Mouse (Mus musculus): Measurements from ENCODE around the gene Adamts9.

The Adamts9 gene

DNA sequence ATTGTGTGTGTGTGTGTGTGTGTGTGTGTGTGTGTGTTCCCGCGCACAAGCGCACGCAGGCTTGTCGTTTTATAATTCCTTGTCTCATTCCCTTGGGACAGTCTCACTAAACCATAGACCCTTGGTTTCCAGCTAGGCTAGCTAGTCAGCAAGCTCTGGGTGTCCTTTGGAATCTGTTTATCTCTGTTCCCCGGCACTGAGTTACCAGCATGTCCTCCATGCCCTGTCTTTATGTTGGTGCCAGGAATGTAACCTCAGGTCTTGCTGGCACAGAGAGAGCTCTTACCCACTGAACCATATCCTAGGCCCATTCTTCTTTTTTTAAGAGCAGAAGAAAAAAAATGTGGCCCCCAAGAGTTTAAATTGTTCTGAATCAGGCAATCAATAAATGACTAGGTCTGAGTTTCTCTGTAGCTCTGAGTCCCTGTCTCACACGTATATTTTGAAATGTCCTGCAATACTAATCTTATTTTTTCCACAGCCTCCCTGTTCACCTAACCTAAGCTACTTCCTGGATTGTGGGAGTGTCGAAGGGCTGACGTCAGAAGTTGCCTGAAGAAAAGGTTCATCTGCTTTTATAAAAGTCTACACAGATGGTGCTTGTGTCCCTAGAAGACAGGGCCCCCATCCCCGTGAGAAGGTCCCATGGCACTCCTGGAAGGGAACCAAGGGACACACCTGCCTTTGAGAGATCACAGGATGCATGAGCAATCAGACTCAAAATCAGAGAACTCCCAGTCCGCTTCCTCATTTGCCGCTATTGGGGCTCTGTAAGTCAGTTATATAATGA lies 84.4 kb downstream of the Adamts9 start:
- no peak for DNase-seq

DNA sequence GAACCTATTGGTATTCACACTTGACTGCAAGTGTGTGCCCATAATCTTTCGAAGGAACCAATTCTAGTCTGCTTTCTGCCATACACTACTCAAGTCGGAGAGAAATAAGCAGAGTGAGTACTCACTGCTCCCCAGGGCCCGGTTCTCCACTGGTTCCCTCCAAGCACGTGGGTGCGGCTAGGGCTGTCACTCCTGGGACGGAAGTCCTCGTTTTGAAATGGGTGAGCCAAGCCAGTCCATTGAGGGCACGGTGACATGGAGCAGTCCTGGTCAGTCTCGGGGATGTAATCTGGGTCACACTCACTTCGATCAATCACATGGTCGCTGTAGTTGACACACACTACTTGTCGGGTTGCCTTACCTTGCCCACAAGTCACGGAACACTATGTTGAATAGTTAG lies 85.5 kb downstream of the Adamts9 start:
- DNase-seq = no peak

DNA sequence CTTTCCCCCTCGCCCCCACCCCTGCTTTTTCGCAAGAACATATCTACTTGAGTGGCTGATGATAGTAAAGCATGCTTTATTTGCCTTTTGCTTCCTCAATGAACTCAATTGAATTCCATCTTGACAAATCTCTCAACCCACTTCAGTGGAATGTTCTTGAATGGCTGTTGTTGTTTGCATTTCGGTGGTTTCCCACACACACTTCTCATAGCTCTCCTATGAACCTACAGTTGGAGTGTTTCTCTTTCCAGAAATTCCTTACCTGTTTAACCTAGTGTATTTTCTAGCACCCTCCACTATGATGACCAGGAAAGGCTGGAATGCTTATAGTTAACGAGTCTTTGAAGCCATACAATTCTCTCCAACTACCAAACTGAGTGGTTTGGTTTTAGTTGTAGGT lies 88.4 kb downstream of the Adamts9 start:
- DNase-seq = no peak

DNA sequence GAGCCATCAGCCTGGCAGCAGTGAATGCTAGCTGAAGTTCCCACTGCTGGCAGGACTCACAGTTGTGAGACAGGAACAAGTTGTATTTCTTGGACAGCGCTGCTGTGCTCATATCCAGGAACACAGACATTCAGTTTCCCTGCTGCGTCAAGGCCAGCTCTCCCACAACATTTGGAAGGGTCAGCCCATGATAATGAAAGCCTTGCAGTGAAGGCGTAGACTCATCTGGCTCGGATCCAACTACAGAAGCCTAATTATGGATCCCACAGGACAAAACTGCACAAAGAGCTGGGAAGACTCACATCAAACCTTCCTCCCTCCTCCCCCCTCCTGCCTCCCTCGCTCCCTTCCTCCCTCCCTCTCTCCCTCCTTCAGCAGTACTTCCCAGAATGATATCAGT lies 93.0 kb downstream of the Adamts9 start:
- DNase-seq = no peak

GRCm38 (mm10) chr6:92849208-92849607 lies 94.1 kb downstream of the Adamts9 start:
- no peak for DNase-seq

- no peak for DNase-seq
These were observed 96.7 kb downstream of the Adamts9 start for GRCm38 (mm10) chr6:92846614-92847013.

GRCm38 (mm10) chr6:92845898-92846297 lies 97.4 kb downstream of the Adamts9 start:
- DNase-seq = no peak

GRCm38 (mm10) chr6:92843474-92843873 lies 99.8 kb downstream of the Adamts9 start:
- no peak for DNase-seq

GRCm38 (mm10) chr6:92842000-92842399 lies 101.3 kb downstream of the Adamts9 start:
- no peak for DNase-seq

- DNase-seq = no peak
These were observed 112.2 kb downstream of the Adamts9 start for GRCm38 (mm10) chr6:92831106-92831505.

- no peak for DNase-seq
These were observed 114.1 kb downstream of the Adamts9 start for GRCm38 (mm10) chr6:92829148-92829547.

DNA sequence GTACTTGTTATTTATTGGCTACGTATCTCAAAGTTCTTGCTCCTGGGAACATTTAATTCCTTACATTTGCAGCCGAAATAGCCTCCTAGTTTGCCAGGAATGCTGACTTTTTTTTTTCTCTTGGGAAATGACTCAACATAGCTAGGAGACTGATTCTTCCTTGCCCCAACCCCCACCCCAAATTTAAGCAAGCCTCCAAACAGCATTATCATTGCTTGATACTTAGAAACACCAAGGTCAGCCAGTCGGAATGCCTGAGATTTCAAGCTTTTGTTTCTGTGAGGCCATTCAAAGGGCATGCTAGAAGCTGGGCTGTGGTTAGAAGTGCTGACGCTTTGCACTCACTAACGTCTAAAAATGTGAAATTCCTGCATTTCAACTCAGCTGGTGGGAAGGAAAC lies 115.9 kb downstream of the Adamts9 start:
- DNase-seq = no peak

DNA sequence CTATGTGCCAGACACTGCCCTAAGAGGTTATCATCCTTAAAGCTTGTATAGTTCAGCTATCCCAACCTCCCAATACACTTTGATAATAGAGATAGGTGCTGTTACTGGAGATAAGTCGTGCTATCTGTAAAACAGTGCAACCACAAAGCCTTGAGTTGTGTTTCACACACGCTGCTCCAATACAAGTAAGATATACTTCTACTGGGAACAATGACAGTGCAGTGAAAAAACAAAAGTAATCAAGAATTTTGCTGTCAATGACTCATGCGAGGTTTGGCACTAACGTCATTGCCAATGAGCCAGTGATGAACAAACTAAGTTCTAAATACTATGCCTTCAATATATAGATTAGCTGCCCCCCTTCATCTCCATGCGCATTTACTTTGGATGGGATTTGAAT lies 116.7 kb downstream of the Adamts9 start:
- no peak for DNase-seq

DNA sequence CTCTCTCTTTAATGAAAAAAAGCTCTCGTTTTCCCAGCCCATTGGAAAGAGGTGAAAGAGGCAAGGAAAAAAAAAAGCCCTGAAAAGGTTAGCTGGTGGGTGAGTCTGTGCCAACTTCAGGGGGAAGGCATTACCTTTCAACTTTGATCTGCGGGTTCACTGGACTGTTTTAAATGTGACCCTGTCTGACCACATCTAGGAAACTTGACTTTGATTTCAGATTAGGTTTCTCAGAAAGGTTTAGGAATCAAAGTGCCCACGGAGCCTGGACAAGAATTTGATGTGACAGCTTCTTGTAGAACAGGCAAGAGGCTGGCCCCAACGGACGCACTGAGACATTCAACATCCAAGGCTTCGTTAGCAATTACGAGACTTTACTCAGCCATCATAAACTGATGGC lies 119.3 kb downstream of the Adamts9 start:
- no peak for DNase-seq

- no peak for DNase-seq
These were observed 121.3 kb downstream of the Adamts9 start for GRCm38 (mm10) chr6:92822006-92822405.

DNA sequence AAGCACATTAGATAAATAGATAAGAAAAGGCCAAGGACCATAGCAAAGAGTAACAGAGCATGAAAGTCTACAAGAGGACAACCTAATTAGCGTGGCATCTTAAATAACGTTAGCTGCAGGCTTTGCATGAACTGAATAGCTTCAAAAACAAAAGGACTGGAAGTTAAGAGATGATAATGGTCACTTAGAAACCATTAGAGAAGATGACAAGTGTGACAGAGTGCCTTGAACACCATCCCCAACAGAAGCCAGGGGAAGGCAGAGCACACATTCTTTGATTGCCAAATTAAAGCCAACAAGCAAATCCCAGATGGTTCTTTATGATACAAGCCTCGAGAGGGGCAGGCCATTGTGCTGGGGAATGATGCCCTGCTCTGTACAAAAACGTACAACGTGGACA lies 121.7 kb downstream of the Adamts9 start:
- no peak for DNase-seq

DNA sequence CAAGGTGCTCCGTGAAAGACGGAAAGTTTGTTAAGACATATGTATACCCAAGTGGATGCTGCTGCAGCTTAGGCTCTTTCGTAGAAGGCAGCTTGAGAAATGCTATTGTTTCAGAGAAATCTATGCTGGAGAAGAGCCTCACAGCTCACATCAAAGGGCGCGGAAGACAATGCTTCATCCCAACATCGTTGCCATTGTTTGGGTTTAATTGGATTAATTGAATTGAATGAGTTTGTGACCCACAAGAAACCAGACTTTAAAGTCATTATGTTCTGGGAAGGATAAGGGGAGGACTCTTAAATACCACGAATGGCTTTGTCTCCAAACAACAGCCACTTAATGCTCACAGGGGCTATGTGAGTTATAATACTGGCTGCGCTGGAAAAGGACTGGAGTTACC lies 125.6 kb downstream of the Adamts9 start:
- DNase-seq = no peak

DNA sequence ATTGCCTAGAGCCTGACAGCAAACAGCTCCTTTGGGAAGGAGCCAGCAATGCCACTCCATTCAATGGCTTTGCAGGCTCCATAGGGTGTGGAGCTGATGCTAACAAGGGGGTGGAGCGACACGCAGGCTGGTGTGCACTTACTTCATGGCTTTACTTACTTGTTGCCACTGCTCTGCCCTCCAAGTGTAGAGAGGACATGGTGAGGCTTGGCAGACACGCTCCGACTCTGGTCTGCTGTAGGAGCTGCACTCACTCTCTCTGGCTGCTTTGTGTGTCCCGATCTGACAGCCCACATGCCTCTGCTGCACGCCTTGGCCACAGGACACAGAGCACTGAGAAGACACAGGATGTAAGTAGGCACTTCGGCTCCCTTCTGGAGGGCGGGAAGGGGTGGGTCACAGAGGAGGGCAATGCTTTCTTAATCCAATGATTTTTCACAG lies 127.0 kb downstream of the Adamts9 start, which contains the start of gene A730049H05Rik:
Gene A730049H05Rik (plus strand): TSS at position 168 of the 441 bp plus-strand sequence.
- DNase-seq = no peak

DNA sequence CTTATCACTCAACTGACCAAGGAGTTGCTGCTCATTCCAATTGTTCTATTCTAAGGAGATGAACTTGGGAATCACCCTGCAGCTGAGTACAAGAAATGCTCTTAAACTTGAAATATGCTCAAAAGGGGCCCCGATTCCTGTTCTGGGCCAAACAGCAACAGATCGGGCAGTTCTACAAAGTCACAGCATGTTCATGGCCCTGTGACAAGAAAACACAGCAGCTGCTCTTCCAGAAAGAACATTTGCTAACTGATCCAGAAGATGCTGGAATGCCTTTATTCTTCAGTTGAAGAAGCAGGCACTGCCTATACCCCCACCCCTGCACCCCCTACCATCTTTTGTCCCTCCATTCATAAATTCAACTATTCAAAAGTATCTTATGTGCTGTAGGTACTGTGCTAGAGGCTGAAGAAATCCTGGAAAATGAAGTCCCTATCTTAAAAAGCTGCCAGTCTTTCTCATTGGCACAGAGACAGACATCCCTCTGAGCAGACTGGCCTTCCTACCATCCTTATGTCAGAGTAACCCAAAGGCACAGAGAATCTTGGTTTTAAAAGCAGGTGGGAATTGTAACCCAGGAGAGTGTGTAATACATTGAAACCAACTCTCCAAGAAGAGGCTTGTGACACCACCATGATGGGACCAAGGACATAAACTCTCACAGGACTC lies 130.5 kb downstream of the Adamts9 start:
- DNase-seq = no peak

GRCm38 (mm10) chr6:92811566-92811965 lies 131.7 kb downstream of the Adamts9 start:
- DNase-seq = no peak

- no peak for DNase-seq
These were observed 132.7 kb downstream of the Adamts9 start for GRCm38 (mm10) chr6:92810628-92811027.

- DNase-seq = no peak
These were observed 133.5 kb downstream of the Adamts9 start for GRCm38 (mm10) chr6:92809818-92810217.

- DNase-seq = no peak
These were observed 138.9 kb downstream of the Adamts9 start for GRCm38 (mm10) chr6:92804254-92804971.

DNA sequence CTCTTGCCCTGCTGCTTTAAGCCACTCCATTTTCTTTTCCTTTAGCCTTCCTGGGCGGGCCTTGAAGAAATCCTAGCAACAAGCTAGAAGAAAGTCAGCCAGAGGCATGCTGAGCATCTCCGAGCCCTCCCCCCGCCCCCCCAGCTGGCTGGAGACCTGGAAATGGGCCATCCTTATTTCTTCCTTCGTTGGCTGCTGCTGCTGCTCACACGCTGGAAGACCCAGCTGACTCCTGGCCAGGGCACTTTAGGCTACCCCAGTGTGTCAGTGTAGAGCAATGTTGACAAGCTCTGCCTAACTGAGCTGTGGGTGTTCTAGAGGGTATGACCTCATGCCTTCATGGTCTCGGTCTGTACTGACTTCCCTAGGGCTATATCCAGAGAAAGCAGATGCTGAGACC lies 140.1 kb downstream of the Adamts9 start:
- DNase-seq = no peak

Measured in thymus, postnatal 25 days (tissue).